Mouse (Mus musculus) lung, embryonic 14.5 days (tissue): ENCODE results near the gene Pds5a. TPM values are rescaled to one million over a fixed set of nuclear protein-coding genes. Genes with fewer than 3 reads are reported as not detected.
"Not testable (repeated sequence)": the region's sequence is repeated elsewhere in the genome, so short reads cannot be mapped to it uniquely, and the experiment has no call there.

ENCODE experiments used
- ATAC-seq: fragments of 200-750 bp; cut with Nextera tagmentation; 2 replicates; pipeline ENCODE4 v1.8.0; 2017; ENCODE audit warnings: mild to moderate bottlenecking, moderate TSS enrichment, moderate library complexity; ENCODE audit not compliant: insufficient read depth
- DNase-seq: peaks from one replicate; pipeline ENCODE4 v3.0.0-alpha.2; 2015
- H3K27ac ChIP-seq: fragments of 300-500 bp; sonication (generic); 2 replicates; pipeline ENCODE4 v1.5.1; 2014; ENCODE audit warnings: low read depth, mild to moderate bottlenecking, moderate library complexity
- H3K27me3 ChIP-seq: fragments of 300-500 bp; sonication (generic); 2 replicates; pipeline ENCODE4 v1.6.1; 2014; ENCODE audit warnings: low read length, control low read depth; ENCODE audit not compliant: insufficient read depth
- H3K36me3 ChIP-seq: fragments of 300-500 bp; sonication (generic); 2 replicates; pipeline ENCODE4 v1.6.1; 2014; ENCODE audit warnings: control low read depth; ENCODE audit not compliant: insufficient read depth
- H3K4me1 ChIP-seq: fragments of 300-500 bp; sonication (generic); 2 replicates; pipeline ENCODE4 v1.6.1; 2014; ENCODE audit warnings: antibody characterized with exemption, control low read depth; ENCODE audit not compliant: insufficient read depth
- H3K4me2 ChIP-seq: fragments of 300-500 bp; sonication (generic); 2 replicates; pipeline ENCODE4 v1.6.1; 2014; ENCODE audit warnings: mild to moderate bottlenecking
- H3K4me3 ChIP-seq: fragments of 300-500 bp; sonication (generic); 2 replicates; pipeline ENCODE4 v1.5.1; 2014; ENCODE audit warnings: low read depth, low read length
- H3K9ac ChIP-seq: fragments of 300-500 bp; sonication (generic); 2 replicates; pipeline ENCODE4 v1.6.1; 2014
- H3K9me3 ChIP-seq: fragments of 300-500 bp; sonication (generic); 2 replicates; pipeline ENCODE4 v1.6.1; 2016; ENCODE audit warnings: low read depth, low read length, control low read depth
- CTCF ChIP-seq: IDR thresholded peaks from 2 replicates; pipeline ENCODE4 v1.5.1; 2016; ENCODE audit warnings: antibody characterized with exemption, low read depth
- WGBS: fragments of 180-500 bp; shearing (Covaris S2); extraction: QIAGEN DNeasy Blood & Tissue Kit; methylation state at CpG from one replicate; pipeline ENCODE4 v1.1.7; 2014; 5-methylcytosine and 5-hydroxymethylcytosine counted together
- polyA plus RNA-seq: library from polyadenylated mRNA; unstranded; fragments of >200 nt; fragmentation: Nextera tagmentation; extraction: Ambion mirVana; gene quantifications from 2 replicates; pipeline ENCODE4 v1.2.1, GENCODE M21; 2014

Gene Pds5a
- polyA plus RNA-seq, 1 experiment from 2014 or later: 113 TPM

DNA sequence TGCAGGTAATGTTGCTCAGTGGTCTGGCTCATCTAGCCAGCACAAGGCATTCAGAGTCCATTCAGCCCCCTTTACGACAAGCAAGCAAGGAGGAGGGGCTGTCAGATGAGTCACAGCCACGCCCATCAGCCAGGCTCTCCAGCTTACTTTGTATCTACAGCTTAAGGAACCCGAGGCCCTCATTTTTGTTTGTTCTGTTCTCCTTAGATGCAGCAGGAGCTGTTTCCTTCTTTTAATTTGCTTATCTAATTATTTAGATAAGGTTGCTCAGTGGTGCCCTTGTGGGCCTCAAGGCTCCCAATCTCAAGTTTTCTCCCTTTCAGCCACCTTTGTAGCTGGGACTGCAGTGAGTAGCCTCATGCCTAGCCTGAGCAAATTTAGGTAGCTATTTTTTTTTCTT lies 20.3 kb upstream of the Pds5a start:
- H3K27me3 ChIP-seq: no peaks in the 10 kb centered on the region
- TF ChIP-seq CTCF: no peak
- ATAC-seq: no peak
- peak; percentile 47 for DNase-seq
- no peaks in the 10 kb centered on the region for H3K36me3 ChIP-seq
- no peak overlapping the region for H3K4me3 ChIP-seq
- no peaks in the 10 kb centered on the region for H3K9me3 ChIP-seq
- H3K27ac ChIP-seq: no peak overlapping the region
- H3K4me2 ChIP-seq: no peak overlapping the region
- H3K4me1 ChIP-seq: no peaks in the 10 kb centered on the region
- WGBS: 14% methylated on average over 3 of the region's 3 CpGs
- no peak overlapping the region for H3K9ac ChIP-seq

- not testable (repeated sequence) for H3K4me2 ChIP-seq, H3K4me1 ChIP-seq, H3K27ac ChIP-seq, H3K36me3 ChIP-seq, ATAC-seq, H3K9ac ChIP-seq, H3K4me3 ChIP-seq, DNase-seq, H3K27me3 ChIP-seq, H3K9me3 ChIP-seq
- 91% methylated on average over 8 of the region's 8 CpGs for WGBS
These were observed 19.8 kb upstream of the Pds5a start for GRCm38 (mm10) chr5:65717903-65718211.

DNA sequence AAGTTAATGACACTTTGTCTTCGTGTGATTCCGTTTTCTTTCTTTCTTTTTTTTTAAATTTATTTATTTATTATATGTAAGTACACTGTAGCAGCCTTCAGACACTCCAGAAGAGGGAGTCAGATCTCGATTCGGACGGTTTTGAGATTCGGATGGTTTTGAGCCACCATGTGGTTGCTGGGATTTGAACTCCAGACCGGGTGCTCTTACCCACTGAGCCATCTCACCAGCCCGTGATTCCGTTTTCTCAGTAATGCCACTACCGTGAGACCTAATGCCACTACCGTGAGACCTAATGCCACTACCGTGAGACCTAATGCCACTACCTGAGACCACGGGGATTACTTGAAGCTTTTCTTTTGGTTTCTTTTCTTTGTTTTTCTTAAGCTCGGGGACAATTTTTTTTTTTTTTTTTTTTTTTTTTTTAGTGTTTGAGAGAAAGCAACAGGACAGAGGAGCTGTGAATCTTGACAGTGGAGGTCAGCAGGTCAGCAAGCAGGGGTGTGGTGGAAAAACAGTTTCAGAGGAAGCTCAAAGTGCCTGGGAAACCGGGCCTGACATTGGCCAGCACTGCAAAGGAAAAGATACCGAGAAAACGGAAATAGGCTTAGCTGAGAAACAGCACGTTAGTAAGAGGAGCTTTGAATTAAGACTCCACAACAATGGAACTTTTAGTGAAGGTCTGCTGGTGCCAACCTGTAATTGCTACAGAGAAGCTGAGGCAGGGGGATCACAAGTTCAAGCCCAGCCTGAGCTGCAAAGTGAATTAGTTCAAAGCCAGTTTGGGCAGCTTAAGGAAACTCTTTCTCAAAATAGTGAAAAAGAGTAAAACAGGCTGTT lies 19.2 kb upstream of the Pds5a start:
- no peaks in the 10 kb centered on the region for H3K4me1 ChIP-seq
- no peak for TF ChIP-seq CTCF
- no peak overlapping the region for H3K4me3 ChIP-seq
- H3K9me3 ChIP-seq: no peaks in the 10 kb centered on the region
- no peaks in the 10 kb centered on the region for H3K27me3 ChIP-seq
- H3K27ac ChIP-seq: no peak overlapping the region
- ATAC-seq: no peak
- no peak overlapping the region for H3K9ac ChIP-seq
- H3K36me3 ChIP-seq: no peaks in the 10 kb centered on the region
- WGBS: 78% methylated on average over 18 of the region's 18 CpGs
- DNase-seq: no peak
- no peak overlapping the region for H3K4me2 ChIP-seq

- no peak overlapping the region for H3K4me3 ChIP-seq
- no peak for TF ChIP-seq CTCF
- WGBS: 76% methylated on average over 6 of the region's 6 CpGs
- DNase-seq: no peak
- H3K36me3 ChIP-seq: no peaks in the 10 kb centered on the region
- H3K9ac ChIP-seq: no peak overlapping the region
- no peak overlapping the region for H3K27ac ChIP-seq
- ATAC-seq: no peak
- no peaks in the 10 kb centered on the region for H3K9me3 ChIP-seq
- no peaks in the 10 kb centered on the region for H3K27me3 ChIP-seq
- no peak overlapping the region for H3K4me2 ChIP-seq
- no peaks in the 10 kb centered on the region for H3K4me1 ChIP-seq
These were observed 17.0 kb upstream of the Pds5a start for GRCm38 (mm10) chr5:65715084-65715483.

- no peak overlapping the region for H3K27ac ChIP-seq
- 89% methylated on average over 1 of the region's 1 CpGs for WGBS
- ATAC-seq: no peak
- H3K36me3 ChIP-seq: no peaks in the 10 kb centered on the region
- H3K4me2 ChIP-seq: no peak overlapping the region
- no peaks in the 10 kb centered on the region for H3K4me1 ChIP-seq
- no peak for TF ChIP-seq CTCF
- H3K9ac ChIP-seq: no peak overlapping the region
- no peaks in the 10 kb centered on the region for H3K9me3 ChIP-seq
- H3K27me3 ChIP-seq: no peaks in the 10 kb centered on the region
- no peak overlapping the region for H3K4me3 ChIP-seq
- no peak for DNase-seq
These were observed 13.4 kb upstream of the Pds5a start for GRCm38 (mm10) chr5:65711463-65711862.

GRCm38 (mm10) chr5:65710267-65710666 lies 12.2 kb upstream of the Pds5a start:
- Histone ChIP-seq H3K9me3 (no peaks in the 10 kb centered on the region), H3K36me3 (no peaks in the 10 kb centered on the region), H3K4me2 (no peak overlapping the region), H3K9ac (no peak overlapping the region), H3K27me3 (no peaks in the 10 kb centered on the region), H3K4me3 (no peak overlapping the region), H3K4me1 (no peaks in the 10 kb centered on the region), H3K27ac (no peak overlapping the region)
- TF ChIP-seq CTCF: no peak
- DNase-seq (no peak), ATAC-seq (no peak)
- 40% methylated on average over 8 of the region's 8 CpGs for WGBS

GRCm38 (mm10) chr5:65706979-65707378 lies 8.9 kb upstream of the Pds5a start:
- Histone ChIP-seq H3K4me3 (no peak overlapping the region), H3K9me3 (no peaks in the 10 kb centered on the region), H3K4me2 (no peak overlapping the region), H3K27me3 (no peaks in the 10 kb centered on the region), H3K27ac (no peak overlapping the region), H3K36me3 (no peaks in the 10 kb centered on the region), H3K9ac (no peak overlapping the region), H3K4me1 (no peaks in the 10 kb centered on the region)
- TF ChIP-seq CTCF: no peak
- ATAC-seq: no peak
- no peak for DNase-seq
- 51% methylated on average over 5 of the region's 5 CpGs for WGBS
